Mouse (Mus musculus): Measurements from ENCODE around the gene Mgp. TPM values are rescaled to one million over a fixed set of nuclear protein-coding genes. Genes with fewer than 3 reads are reported as not detected.

Mgp gene
- polyA plus RNA-seq, 1 experiment, result 117 TPM

DNA sequence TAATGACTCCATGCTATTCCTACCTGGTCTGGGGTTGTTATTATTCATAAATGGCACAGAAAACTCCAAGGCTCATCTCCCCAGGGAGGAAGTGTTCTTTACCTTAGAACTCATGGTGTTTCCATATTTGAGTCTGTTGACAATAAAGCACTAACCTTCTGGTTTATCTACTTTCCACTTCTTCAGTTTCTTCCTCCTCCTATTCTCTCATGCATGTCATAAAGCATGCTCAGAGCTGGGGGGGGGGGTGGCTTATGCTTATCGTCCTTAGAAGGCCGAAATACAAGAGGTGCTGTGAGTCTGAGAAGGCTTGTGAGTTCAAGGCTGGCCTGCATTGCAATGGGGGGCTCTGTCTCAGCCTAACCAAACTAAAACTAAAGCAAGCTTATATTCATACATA is 20.4 kb downstream of the Mgp start:
- peak overlapping the region; percentile 39 for H3K4me3 ChIP-seq (replicated peaks; ENCODE audit: control insufficient read depth, low read depth, low read length)
- WGBS, result 46% methylated on average over 2 of the region's 2 CpGs
- TF ChIP-seq CTCF (IDR thresholded peaks at IDR 0.05; ENCODE audit: control insufficient read depth, insufficient read depth, low read length), result no peak
- TF ChIP-seq POLR2A (IDR thresholded peaks at IDR 0.05; ENCODE audit: borderline replicate concordance, control insufficient read depth, low read depth, low read length), result no peak
- H3K4me1 ChIP-seq (ENCODE audit: control insufficient read depth, insufficient read depth, low read length), result peaks cover 7% of the 10 kb centered on the region
- no peak overlapping the region for H3K27ac ChIP-seq (ENCODE audit: control insufficient read depth, insufficient read depth, low read depth, low read length, poor library complexity)

DNA sequence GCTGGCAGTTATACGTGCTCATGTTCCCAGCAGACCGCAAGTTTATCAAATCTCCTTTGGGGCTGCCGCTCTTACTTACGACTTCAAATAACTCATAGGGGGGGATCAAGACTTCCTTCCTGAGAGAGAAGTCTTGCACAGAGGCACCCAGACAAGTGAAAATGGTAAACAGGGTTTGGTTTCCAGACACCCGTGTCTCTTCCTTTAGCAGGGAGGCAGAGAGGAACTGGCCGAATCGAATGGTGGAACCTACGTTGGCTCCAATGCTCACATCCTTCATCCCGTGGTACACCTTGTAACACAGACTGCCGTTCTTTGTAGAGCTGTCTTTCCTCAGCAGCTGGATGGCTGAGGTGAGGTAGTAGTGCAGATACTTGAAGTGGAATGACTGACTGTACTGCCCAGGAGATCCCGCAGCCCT is 21.3 kb downstream of the Mgp start:
- peak overlapping the region; percentile 67 for H3K27ac ChIP-seq (ENCODE audit: control insufficient read depth, insufficient read depth, low read depth, low read length, poor library complexity)
- TF ChIP-seq CTCF (IDR thresholded peaks at IDR 0.05; ENCODE audit: control insufficient read depth, insufficient read depth, low read length) (no peak), POLR2A (IDR thresholded peaks at IDR 0.05; ENCODE audit: borderline replicate concordance, control insufficient read depth, low read depth, low read length) (no peak)
- H3K4me3 ChIP-seq (replicated peaks; ENCODE audit: control insufficient read depth, low read depth, low read length), result peak overlapping the region; percentile 68
- 10% methylated on average over 11 of the region's 11 CpGs for WGBS
- H3K4me1 ChIP-seq (ENCODE audit: control insufficient read depth, insufficient read depth, low read length), result peaks cover 7% of the 10 kb centered on the region

- peaks cover 7% of the 10 kb centered on the region for H3K4me1 ChIP-seq (ENCODE audit: control insufficient read depth, insufficient read depth, low read length)
Measured at GRCm38 (mm10) chr6:136852762-136853161, 22.9 kb downstream of the Mgp start.

DNA sequence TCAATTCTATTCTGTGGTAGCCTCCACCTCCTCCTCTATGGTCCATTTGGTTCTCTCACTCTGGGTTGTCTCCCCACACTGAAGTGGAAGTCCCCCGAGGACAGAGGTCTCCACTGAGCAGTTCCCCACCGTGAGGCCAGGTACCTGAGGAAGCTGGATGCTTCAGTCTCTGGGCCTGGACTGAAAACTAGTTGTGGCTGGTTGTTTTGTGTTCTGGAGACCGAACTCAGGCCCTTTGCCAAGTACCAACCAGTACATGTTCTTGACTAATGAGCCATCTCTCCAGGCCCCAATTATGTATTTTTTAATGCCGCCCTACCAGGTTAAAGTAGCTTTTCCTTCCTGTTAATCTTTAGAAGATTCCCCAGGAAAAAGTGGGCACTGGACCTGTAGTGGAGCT is 23.3 kb downstream of the Mgp start:
- no peak overlapping the region for H3K4me3 ChIP-seq (replicated peaks; ENCODE audit: control insufficient read depth, low read depth, low read length)
- no peak for TF ChIP-seq POLR2A (IDR thresholded peaks at IDR 0.05; ENCODE audit: borderline replicate concordance, control insufficient read depth, low read depth, low read length)
- no peak for TF ChIP-seq CTCF (IDR thresholded peaks at IDR 0.05; ENCODE audit: control insufficient read depth, insufficient read depth, low read length)
- peak overlapping the region; percentile 13; the same call in 1 of the 2 replicates for H3K27ac ChIP-seq (ENCODE audit: control insufficient read depth, insufficient read depth, low read depth, low read length, poor library complexity)
- H3K4me1 ChIP-seq (ENCODE audit: control insufficient read depth, insufficient read depth, low read length), result peaks cover 7% of the 10 kb centered on the region
- WGBS, result 59% methylated on average over 4 of the region's 4 CpGs

More at GRCm38 (mm10) chr6:136852762-136853161, 22.9 kb downstream of the Mgp start:
- Histone ChIP-seq H3K4me3 (replicated peaks; ENCODE audit: control insufficient read depth, low read depth, low read length) (no peak overlapping the region), H3K27ac (ENCODE audit: control insufficient read depth, insufficient read depth, low read depth, low read length, poor library complexity) (peak overlapping the region; percentile 13; the same call in 1 of the 2 replicates)
- WGBS, result 34% methylated on average over 3 of the region's 3 CpGs
- TF ChIP-seq POLR2A (IDR thresholded peaks at IDR 0.05; ENCODE audit: borderline replicate concordance, control insufficient read depth, low read depth, low read length) (no peak), CTCF (IDR thresholded peaks at IDR 0.05; ENCODE audit: control insufficient read depth, insufficient read depth, low read length) (no peak)

- Histone ChIP-seq H3K27ac (ENCODE audit: control insufficient read depth, insufficient read depth, low read depth, low read length, poor library complexity) (no peak overlapping the region), H3K4me1 (ENCODE audit: control insufficient read depth, insufficient read depth, low read length) (peaks cover 7% of the 10 kb centered on the region), H3K4me3 (replicated peaks; ENCODE audit: control insufficient read depth, low read depth, low read length) (no peak overlapping the region)
- TF ChIP-seq CTCF (IDR thresholded peaks at IDR 0.05; ENCODE audit: control insufficient read depth, insufficient read depth, low read length), result no peak
- 56% methylated on average over 6 of the region's 6 CpGs for WGBS
Measured at GRCm38 (mm10) chr6:136850267-136850666, 25.4 kb downstream of the Mgp start.

GRCm38 (mm10) chr6:136848971-136849370 is 26.7 kb downstream of the Mgp start:
- peak overlapping the region; percentile 13; the same call in 1 of the 2 replicates for H3K27ac ChIP-seq (ENCODE audit: control insufficient read depth, insufficient read depth, low read depth, low read length, poor library complexity)

GRCm38 (mm10) chr6:136848399-136848798 is 27.2 kb downstream of the Mgp start:
- no peak overlapping the region for H3K27ac ChIP-seq (ENCODE audit: control insufficient read depth, insufficient read depth, low read depth, low read length, poor library complexity)
- WGBS, result 68% methylated on average over 8 of the region's 8 CpGs
- peaks cover 4% of the 10 kb centered on the region for H3K4me1 ChIP-seq (ENCODE audit: control insufficient read depth, insufficient read depth, low read length)
- H3K4me3 ChIP-seq (replicated peaks; ENCODE audit: control insufficient read depth, low read depth, low read length), result no peak overlapping the region
- no peak for TF ChIP-seq POLR2A (IDR thresholded peaks at IDR 0.05; ENCODE audit: borderline replicate concordance, control insufficient read depth, low read depth, low read length)
- TF ChIP-seq CTCF (IDR thresholded peaks at IDR 0.05; ENCODE audit: control insufficient read depth, insufficient read depth, low read length), result no peak

More at GRCm38 (mm10) chr6:136848971-136849370, 26.7 kb downstream of the Mgp start:
- 76% methylated on average over 5 of the region's 5 CpGs for WGBS
- TF ChIP-seq POLR2A (IDR thresholded peaks at IDR 0.05; ENCODE audit: borderline replicate concordance, control insufficient read depth, low read depth, low read length) (no peak), CTCF (IDR thresholded peaks at IDR 0.05; ENCODE audit: control insufficient read depth, insufficient read depth, low read length) (no peak)
- no peak overlapping the region for H3K4me3 ChIP-seq (replicated peaks; ENCODE audit: control insufficient read depth, low read depth, low read length)
- peaks cover 4% of the 10 kb centered on the region for H3K4me1 ChIP-seq (ENCODE audit: control insufficient read depth, insufficient read depth, low read length)

DNA sequence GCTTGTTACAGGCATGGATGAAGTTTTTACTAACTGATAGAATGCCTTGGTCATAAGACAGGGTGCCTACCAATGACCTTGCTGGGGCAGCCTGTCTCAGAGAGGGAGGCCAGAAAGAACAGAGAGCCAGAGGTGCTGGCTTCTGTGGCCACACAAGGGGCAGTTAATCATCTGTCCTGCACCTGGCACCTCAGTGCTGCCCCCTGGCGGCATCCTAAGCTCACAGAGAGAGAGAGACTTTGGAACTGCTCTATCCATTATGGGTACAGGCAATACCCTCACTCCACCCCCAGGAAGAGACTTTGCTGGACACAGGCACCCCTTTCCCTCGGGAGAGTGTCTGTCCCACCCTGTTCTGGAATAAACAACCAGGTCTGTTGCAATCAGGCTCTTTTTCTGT is 27.8 kb downstream of the Mgp start:
- Histone ChIP-seq H3K4me1 (ENCODE audit: control insufficient read depth, insufficient read depth, low read length) (peaks cover 4% of the 10 kb centered on the region), H3K4me3 (replicated peaks; ENCODE audit: control insufficient read depth, low read depth, low read length) (no peak overlapping the region), H3K27ac (ENCODE audit: control insufficient read depth, insufficient read depth, low read depth, low read length, poor library complexity) (no peak overlapping the region)
- no peak for TF ChIP-seq POLR2A (IDR thresholded peaks at IDR 0.05; ENCODE audit: borderline replicate concordance, control insufficient read depth, low read depth, low read length)
- TF ChIP-seq CTCF (IDR thresholded peaks at IDR 0.05; ENCODE audit: control insufficient read depth, insufficient read depth, low read length), result peak; percentile 85
- 20% methylated on average over 2 of the region's 2 CpGs for WGBS

DNA sequence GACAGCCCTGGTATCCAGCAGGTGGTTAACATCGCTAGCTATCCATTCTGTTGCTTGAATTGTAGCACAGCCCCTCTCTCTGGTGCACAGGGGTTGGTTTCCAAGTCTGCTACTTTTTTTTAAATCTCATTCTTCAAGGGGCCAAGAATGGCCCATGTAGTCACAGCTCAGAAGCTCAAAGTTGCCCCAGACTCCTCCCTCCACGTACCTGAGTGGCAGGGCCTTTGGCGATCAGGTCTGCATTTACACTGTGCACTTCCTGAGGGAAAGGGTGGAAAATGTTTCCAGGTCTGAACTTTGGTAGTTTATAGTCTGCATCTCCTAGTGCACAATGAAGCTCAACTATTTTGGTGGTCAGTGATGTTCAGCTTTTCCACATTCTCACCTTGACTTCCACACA is 28.4 kb downstream of the Mgp start:
- Histone ChIP-seq H3K27ac (ENCODE audit: control insufficient read depth, insufficient read depth, low read depth, low read length, poor library complexity) (no peak overlapping the region), H3K4me1 (ENCODE audit: control insufficient read depth, insufficient read depth, low read length) (peaks cover 4% of the 10 kb centered on the region), H3K4me3 (replicated peaks; ENCODE audit: control insufficient read depth, low read depth, low read length) (no peak overlapping the region)
- whole genome bisulfite sequencing, result 94% methylated on average over 3 of the region's 3 CpGs
- TF ChIP-seq POLR2A (IDR thresholded peaks at IDR 0.05; ENCODE audit: borderline replicate concordance, control insufficient read depth, low read depth, low read length), result no peak
- TF ChIP-seq CTCF (IDR thresholded peaks at IDR 0.05; ENCODE audit: control insufficient read depth, insufficient read depth, low read length), result no peak
